Mouse (Mus musculus): Measurements from ENCODE around the gene Ext2.

Ext2 gene

DNA sequence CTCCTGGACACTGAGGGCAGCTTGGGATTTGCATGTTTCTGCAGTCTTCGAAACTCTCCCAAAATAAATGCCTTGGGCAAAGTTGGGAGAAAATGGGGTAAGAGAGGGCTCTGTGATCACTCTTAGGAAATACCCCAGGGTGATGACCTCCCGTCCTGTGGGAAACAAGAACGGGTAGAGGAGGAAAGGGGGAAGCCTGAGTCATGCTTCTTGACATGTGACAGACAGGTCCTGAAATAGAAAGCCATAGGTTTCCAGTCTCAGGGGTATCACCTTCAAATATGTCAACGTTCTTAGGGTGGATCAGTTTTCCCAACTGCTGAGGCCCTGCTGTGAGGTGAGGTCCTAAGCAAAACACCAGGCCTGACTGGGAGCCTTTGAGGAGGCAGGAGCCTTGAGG is 46.9 kb downstream of the Ext2 start:
- no peak for DNase-seq

- DNase-seq: no peak
Observed at GRCm38 (mm10) chr2:93774946-93775345, 47.4 kb downstream of the Ext2 start.

DNA sequence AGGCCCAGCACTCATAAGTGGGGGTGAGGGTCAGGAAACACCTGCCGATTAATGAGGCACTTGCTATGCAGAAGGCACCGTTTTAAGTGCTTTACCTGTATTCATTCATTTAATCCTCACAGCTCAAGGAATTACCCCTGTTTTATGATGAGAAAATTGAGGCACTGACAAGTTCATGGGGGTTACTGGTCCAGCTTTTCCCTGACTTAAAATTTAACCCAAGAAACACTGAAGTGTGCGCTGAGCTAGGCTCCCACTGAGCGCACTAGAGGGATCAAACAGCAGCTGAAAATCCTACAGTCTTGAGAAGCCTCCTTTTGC is 49.6 kb downstream of the Ext2 start:
- DNase-seq: no peak

DNA sequence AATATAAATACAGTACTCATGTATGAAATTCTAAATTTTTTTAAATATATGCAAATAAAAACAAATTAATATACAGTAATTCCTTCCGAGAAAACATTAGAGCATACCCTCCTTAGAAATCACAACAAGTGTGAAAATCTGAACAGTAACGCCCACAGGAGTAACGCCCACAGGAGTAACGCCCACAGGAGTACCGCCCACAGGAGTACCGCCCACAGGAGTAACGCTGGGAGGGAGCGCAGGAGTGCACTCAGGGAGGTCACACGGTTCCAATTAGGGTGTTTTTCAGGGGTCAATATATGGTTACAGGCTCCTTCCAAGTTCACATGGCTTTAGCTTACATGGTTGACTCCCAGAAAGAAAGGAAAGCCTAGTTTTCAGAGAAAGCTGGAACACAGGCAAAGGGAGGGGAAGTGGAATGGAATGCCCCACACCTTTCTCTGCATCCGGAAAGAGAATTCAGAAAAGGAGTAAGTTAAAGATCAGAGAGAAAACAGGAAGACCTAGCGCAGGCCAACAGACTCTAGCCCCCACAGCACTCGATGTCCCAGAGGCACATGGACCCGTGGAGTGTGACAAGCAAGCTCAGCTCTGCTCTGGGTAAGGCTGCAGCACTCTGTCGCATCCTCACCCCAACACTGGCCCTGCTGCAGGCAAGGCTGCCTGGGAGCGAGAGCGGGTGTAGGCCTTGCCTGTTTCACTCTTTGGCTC is 50.2 kb downstream of the Ext2 start:
- DNase-seq: peak in 1 of 2 experiments; percentile 29

GRCm38 (mm10) chr2:93770895-93771294 is 51.5 kb downstream of the Ext2 start:
- DNase-seq: no peak

- no peak for DNase-seq
Observed at GRCm38 (mm10) chr2:93769875-93770274, 52.5 kb downstream of the Ext2 start.

DNA sequence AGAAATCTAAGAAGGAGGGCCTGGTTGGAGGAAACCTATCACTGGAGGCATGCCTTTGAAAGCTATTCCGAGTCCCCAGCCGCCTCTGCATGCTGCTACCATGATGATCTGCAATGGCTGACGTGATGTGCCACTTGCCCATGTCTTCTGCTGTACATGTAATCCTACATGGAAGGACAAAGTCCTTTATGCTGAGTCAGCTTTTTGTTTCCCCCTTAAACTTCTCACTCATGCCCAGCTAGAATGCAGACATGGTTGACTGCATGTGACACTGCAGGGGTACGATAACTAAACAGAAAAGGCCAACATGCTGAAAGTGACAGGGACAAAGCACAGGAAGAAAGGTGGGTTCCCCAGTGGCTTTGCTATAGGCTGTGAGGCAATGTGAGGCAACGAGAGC is 56.6 kb downstream of the Ext2 start:
- DNase-seq: no peak

GRCm38 (mm10) chr2:93764211-93764610 is 58.2 kb downstream of the Ext2 start:
- peak in 1 of 2 experiments; percentile 47 for DNase-seq

DNA sequence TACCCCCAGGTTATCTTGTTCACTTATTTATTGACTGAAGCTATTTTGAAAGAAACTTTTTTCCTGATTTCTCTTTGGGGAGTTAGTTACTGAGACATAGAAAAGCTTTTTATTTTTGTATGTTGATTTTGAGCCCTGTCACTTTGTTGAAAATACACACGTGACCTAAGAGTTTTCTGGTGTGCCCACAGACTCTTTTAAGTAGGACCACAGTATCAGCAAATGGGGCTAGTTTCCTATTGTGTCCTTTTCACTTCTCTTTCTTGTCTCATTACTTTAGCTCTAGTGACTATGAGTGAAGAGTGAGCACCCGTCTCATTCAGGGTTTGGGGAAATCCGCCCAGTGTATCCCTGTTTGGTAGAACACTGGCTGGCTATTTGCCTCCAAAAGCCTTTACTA is 62.0 kb downstream of the Ext2 start:
- DNase-seq: no peak

DNA sequence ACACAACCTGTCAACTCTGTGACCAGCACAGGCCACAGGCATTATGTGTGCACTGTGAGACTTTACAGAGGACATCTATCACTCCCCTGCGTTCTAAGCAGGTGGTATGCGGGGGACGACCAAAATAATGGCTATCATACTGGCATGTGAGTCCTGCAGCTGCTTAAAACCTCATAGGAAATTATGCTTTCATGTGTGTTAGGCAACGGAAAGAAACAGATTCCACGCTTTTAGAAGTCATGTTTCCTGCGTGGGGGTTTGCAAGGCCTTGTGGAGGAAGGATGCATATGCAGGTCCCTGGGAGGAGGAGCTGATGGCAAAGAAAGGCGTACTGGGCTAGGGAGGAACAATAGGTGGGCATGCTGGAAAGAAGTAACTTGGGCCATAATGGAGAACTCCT is 63.2 kb downstream of the Ext2 start:
- DNase-seq: no peak

DNA sequence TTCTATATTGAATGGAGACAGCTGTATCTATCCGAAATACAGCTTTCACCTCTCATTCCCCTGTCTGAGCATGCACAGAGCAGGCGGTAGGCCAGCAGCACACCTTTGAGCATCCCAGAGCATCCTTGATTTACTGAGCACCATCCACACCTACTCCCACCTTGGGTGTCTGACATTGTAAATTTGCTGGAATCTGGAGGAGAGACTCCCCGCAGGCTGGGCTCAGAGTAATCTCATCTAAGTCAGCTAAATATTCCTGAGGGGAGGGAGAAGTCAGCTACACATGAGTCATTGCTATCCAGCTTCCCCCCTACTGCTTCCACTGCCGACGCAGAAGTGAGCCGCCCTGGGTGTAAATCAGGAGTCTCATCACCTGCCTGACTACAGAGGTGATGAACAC is 64.1 kb downstream of the Ext2 start:
- DNase-seq: no peak

GRCm38 (mm10) chr2:93754366-93754765 is 68.0 kb downstream of the Ext2 start:
- DNase-seq: peak; percentile 33 to 66

DNA sequence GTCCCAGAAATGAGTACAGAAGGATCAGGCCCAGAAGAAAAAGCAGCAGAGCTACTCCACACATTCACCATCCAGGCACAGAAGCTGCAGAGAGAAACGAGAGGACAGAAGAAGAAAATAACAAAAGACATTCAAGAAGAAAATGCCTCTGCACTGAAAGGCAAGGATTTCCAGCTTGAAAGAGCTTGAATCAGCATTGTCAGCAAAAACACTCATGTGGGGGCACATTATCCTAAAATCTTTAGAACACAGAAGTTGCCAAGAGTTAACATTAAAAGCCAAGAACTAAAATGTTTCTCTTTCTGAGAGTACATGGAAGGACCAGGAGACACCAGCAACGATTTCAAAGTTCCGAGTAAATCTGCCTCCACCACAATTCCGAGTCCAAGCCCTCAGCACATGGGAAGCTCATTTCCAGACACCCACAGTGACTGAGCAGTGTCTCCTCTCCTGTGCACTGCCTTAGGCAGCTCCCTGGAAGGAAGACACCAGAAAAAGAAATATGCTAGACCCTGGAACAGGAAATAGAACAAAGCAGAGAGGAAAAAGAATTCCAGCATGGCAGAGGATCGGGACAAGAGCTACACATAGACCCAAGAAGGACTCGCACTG is 69.1 kb downstream of the Ext2 start:
- peak in 1 of 2 experiments; percentile 41 for DNase-seq

DNA sequence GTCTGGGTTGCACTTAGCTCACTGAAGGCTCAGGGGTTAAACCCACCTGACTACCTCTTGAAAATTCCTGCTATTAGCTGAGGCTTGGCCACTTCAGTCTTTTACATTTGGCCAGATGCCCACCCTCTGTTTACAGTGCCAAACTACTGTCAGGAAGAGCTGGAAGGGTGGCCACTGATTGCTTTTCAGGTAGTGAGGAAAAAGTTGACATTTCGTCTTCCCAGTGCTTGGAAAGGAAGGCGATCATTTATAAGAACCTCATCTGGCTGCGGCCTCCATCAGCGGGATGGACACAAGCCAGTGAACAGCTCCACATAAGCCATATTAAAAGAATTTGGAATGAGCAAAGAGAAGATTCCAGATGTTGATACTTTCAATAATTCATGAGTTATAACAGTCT is 72.7 kb downstream of the Ext2 start:
- peak in 1 of 2 experiments; percentile 53 for DNase-seq

DNA sequence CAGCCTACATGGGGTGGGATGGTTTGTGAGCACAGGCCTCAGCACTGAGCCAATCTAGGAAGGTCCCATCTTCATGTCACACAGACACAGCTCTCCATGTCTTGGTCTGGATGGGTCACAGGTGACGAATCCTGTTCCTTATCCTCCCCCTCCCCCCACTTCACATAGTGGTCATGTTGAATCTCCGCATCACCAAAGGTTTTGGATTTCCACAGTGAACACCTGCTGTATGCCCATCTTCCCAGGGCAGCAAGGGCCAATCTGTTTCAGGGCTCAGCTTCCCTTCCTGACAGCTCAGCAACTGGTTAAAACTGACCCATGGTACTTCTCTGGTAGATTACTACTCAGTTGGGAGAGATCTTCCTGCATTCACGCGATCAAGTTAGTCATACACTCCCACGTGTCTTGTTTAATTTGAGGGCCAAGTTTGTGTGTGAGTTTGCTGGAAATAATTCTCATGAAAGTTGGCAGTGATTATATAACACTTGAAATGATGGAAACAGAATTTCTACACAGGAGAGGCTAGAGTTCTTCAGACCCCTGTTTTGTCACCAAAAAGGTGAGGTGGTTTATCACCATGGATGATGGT is 74.7 kb downstream of the Ext2 start:
- no peak for DNase-seq

DNA sequence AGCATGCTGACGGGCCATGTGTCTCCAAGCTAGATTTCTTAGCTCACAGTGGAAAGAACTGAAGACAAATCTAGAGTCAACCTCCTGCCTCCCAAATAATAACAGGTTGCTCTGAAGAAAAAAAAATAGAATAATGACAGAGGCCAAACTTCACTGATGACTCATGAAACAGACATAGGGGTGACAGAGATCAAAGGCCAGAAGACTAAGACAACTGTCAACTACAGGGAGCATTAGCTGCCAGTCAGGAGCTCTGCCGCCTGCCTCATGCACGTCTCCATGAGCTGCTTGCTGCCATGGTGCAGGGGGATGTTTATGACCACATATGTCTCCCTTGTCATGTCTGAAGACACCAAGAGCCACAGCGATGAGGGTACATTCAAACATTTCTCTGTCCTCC is 75.7 kb downstream of the Ext2 start:
- DNase-seq: no peak

DNA sequence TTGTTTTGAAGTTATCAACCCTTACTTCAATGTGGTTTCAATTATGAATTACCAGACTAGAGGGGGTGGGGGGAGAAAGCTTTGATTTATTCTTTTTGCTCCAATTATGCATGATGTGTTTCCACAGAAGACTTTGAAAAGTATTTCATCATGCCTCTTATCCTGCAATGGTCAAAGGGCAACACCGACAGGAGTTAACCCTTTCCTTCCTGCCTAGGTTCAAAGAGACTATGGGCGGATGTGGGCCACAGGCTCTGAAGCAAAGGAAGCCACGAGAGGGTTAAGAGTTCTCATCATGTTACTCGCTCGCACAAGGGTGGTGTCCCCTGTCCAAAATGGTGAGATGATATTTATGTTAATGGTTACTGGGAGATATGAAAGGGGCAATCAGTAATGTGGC is 76.2 kb downstream of the Ext2 start:
- DNase-seq: no peak

GRCm38 (mm10) chr2:93745741-93746140 is 76.6 kb downstream of the Ext2 start:
- no peak for DNase-seq

DNA sequence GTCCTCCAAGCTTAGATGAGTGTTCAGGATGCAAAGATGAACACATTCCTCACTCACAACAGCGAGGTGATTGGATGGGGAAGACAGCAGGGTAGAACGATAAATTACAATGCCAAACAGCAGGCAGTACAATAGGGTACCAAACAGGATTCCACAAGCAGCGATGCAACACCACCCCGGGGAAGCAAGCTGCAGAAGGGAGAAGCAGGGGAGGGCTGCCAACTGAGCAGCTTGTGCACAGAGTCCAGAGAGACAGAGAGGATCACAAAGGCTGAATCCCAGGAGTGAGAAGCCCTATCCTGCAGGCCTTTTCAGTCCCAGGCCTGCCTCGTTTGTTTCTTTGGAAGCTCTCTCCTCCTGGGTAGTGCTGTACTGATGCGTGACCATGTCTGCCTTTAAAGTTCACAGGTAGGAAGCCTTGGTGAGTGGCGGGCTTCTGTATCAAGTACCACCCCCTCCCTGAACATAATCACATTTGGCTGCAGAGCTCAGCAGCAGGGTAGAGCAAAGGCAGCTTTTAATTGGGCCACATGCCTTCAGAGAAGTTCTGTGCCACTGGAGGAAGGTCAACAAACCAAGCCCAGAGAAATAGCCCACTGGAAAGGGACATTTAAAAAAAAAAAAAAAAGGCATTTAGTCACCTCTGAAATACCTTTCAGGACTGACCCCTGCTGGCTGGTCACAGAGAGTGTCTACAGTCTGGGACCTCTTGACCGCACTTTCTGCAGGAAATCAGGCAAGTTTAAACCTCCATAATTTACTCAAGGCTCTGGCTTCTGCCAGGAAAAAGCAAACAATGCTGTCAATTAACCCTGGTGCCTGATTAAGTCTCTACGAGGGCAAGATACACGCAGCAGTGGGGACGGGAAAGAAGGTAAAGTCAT is 77.8 kb downstream of the Ext2 start:
- peak; percentile 45 to 52 for DNase-seq

- no peak for DNase-seq
Observed at GRCm38 (mm10) chr2:93741700-93742099, 80.7 kb downstream of the Ext2 start.

DNA sequence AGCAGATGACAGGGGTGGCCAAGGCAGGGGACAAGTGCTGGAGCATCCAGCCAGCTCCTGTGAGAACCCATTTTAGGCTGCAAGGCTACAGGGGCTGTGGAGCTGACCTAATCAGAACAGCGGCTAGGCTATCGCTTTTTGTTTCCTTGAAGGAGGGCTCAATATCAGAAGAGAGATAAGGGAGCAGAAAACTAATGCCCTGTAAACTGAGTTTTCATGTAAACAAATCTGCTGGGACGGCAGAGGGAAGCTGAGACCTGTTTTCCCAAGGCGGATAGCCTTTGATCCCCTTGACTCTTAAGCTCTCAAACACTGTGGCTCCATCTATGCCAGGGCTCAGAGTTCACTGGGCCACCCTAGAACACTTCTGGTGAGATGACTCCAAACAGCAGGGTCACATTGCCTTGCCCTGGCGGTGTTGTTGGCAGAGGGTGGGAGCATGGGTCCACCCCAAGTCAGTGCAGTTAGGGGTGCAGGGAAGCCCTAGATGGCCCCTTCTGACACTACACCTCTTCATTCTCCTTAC is 83.3 kb downstream of the Ext2 start:
- DNase-seq: no peak

GRCm38 (mm10) chr2:93737146-93737545 is 85.2 kb downstream of the Ext2 start:
- DNase-seq: no peak

GRCm38 (mm10) chr2:93732658-93733057 is 89.7 kb downstream of the Ext2 start:
- DNase-seq: no peak
